Mouse (Mus musculus) kidney, embryonic 14.5 days (tissue): ENCODE measurements around the gene Zfp184. TPM values are rescaled to one million over a fixed set of nuclear protein-coding genes. Genes with fewer than 3 reads are reported as not detected.

Source experiments
- ATAC-seq: fragments of 200-750 bp; cut with Nextera tagmentation; 2 replicates; pipeline ENCODE4 v1.8.0; 2017; ENCODE audit warnings: moderate number of reproducible peaks, mild to moderate bottlenecking, moderate TSS enrichment, moderate library complexity; ENCODE audit not compliant: low FRiP score, low TSS enrichment
- H3K27ac ChIP-seq: fragments of 300-500 bp; sonication (generic); 2 replicates; pipeline ENCODE4 v1.5.1; 2014; ENCODE audit warnings: low read depth, mild to moderate bottlenecking, low read length, moderate library complexity, mixed read lengths
- H3K27me3 ChIP-seq: fragments of 300-500 bp; sonication (generic); 2 replicates; pipeline ENCODE4 v1.6.1; 2014; ENCODE audit warnings: mild to moderate bottlenecking, low read length; ENCODE audit not compliant: control insufficient read depth, insufficient read depth
- H3K36me3 ChIP-seq: fragments of 300-500 bp; sonication (generic); 2 replicates; pipeline ENCODE4 v1.6.1; 2014; ENCODE audit warnings: low read length, mixed read lengths; ENCODE audit not compliant: control insufficient read depth, insufficient read depth
- H3K4me1 ChIP-seq: fragments of 300-500 bp; sonication (generic); 2 replicates; pipeline ENCODE4 v1.6.1; 2014; ENCODE audit warnings: low read length, mixed read lengths; ENCODE audit not compliant: control insufficient read depth, insufficient read depth
- H3K4me2 ChIP-seq: fragments of 300-500 bp; sonication (generic); replicated peaks from 2 replicates; pipeline ENCODE4 v1.6.1; 2014; ENCODE audit warnings: low read depth, mild to moderate bottlenecking, low read length
- H3K4me3 ChIP-seq: fragments of 300-500 bp; sonication (generic); 2 replicates; pipeline ENCODE4 v1.5.1; 2014; ENCODE audit warnings: mild to moderate bottlenecking, low read length
- H3K9ac ChIP-seq: fragments of 300-500 bp; sonication (generic); 2 replicates; pipeline ENCODE4 v1.6.1; 2014; ENCODE audit warnings: low read depth, mild to moderate bottlenecking, low read length, moderate library complexity
- H3K9me3 ChIP-seq: fragments of 300-500 bp; sonication (generic); 2 replicates; pipeline ENCODE4 v1.6.1; 2016; ENCODE audit warnings: low read length; ENCODE audit not compliant: control insufficient read depth
- WGBS: fragments of 180-500 bp; shearing (Covaris S2); extraction: QIAGEN DNeasy Blood & Tissue Kit; methylation state at CpG from one replicate; pipeline ENCODE4 v1.1.7; 2014; 5-methylcytosine and 5-hydroxymethylcytosine counted together
- polyA plus RNA-seq: library from polyadenylated mRNA; unstranded; fragments of >200 nt; fragmentation: Nextera tagmentation; extraction: Ambion mirVana; gene quantifications from 2 replicates; pipeline ENCODE4 v1.2.1, GENCODE M21; 2014

Gene Zfp184
- polyA plus RNA-seq, 1 experiment from 2014 or later = 17.9 TPM

- no peaks in the 10 kb centered on the region for H3K36me3 ChIP-seq
- H3K9me3 ChIP-seq = no peaks in the 10 kb centered on the region
- H3K4me1 ChIP-seq = no peaks in the 10 kb centered on the region
- 70% methylated on average over 1 of the region's 1 CpGs for WGBS
- no peak overlapping the region for H3K9ac ChIP-seq
- no peak overlapping the region for H3K4me2 ChIP-seq
- no peaks in the 10 kb centered on the region for H3K27me3 ChIP-seq
- no peak for ATAC-seq
- no peak overlapping the region for H3K4me3 ChIP-seq
- no peak overlapping the region for H3K27ac ChIP-seq
These were observed 24.4 kb downstream of the Zfp184 start for GRCm38 (mm10) chr13:21969269-21969668.

GRCm38 (mm10) chr13:21969816-21970215 is 24.9 kb downstream of the Zfp184 start:
- Histone ChIP-seq H3K9me3 (no peaks in the 10 kb centered on the region), H3K4me3 (no peak overlapping the region), H3K4me1 (no peaks in the 10 kb centered on the region), H3K9ac (no peak overlapping the region), H3K36me3 (no peaks in the 10 kb centered on the region), H3K27me3 (no peaks in the 10 kb centered on the region), H3K27ac (no peak overlapping the region), H3K4me2 (no peak overlapping the region)
- WGBS = 68% methylated on average over 2 of the region's 2 CpGs
- ATAC-seq = no peak

GRCm38 (mm10) chr13:21971641-21972040 is 26.7 kb downstream of the Zfp184 start:
- Histone ChIP-seq H3K27me3 (no peaks in the 10 kb centered on the region), H3K4me3 (no peak overlapping the region), H3K27ac (no peak overlapping the region), H3K36me3 (no peaks in the 10 kb centered on the region), H3K4me2 (no peak overlapping the region), H3K4me1 (no peaks in the 10 kb centered on the region), H3K9me3 (no peaks in the 10 kb centered on the region), H3K9ac (no peak overlapping the region)
- no peak for ATAC-seq
- WGBS = 28% methylated on average over 3 of the region's 3 CpGs

- H3K4me1 ChIP-seq = no peaks in the 10 kb centered on the region
- H3K9ac ChIP-seq = peak overlapping the region; percentile 59
- no peaks in the 10 kb centered on the region for H3K9me3 ChIP-seq
- peak overlapping the region; percentile 38 for H3K27ac ChIP-seq
- peak overlapping the region; percentile 53 for H3K4me3 ChIP-seq
- under 1% methylated on average over 23 of the region's 23 CpGs for WGBS
- no peaks in the 10 kb centered on the region for H3K36me3 ChIP-seq
- peaks cover 3% of the 10 kb centered on the region; the same call in 1 of the 2 replicates for H3K27me3 ChIP-seq
- ATAC-seq = peak; percentile 88
- H3K4me2 ChIP-seq = peak overlapping the region; percentile 4
These were observed 29.4 kb downstream of the Zfp184 start for GRCm38 (mm10) chr13:21974221-21974725.

GRCm38 (mm10) chr13:21974726-21975473 is 30.0 kb downstream of the Zfp184 start:
- ATAC-seq = peak; percentile 93
- peak overlapping the region; percentile 59 for H3K9ac ChIP-seq
- H3K36me3 ChIP-seq = no peaks in the 10 kb centered on the region
- H3K9me3 ChIP-seq = no peaks in the 10 kb centered on the region
- H3K27me3 ChIP-seq = peaks cover 4% of the 10 kb centered on the region; the same call in 1 of the 2 replicates
- H3K27ac ChIP-seq = peak overlapping the region; percentile 38
- WGBS = 4% methylated on average over 20 of the region's 20 CpGs
- peak overlapping the region; percentile 4 for H3K4me2 ChIP-seq
- no peaks in the 10 kb centered on the region for H3K4me1 ChIP-seq
- peak overlapping the region; percentile 53 for H3K4me3 ChIP-seq

- H3K4me2 ChIP-seq = peak within 1 kb of the TSS; percentile 97
- peak; percentile 82 for ATAC-seq
- no peaks in the 10 kb centered on the region for H3K9me3 ChIP-seq
- H3K36me3 ChIP-seq = no peaks in the 10 kb centered on the region
- H3K9ac ChIP-seq = peak within 1 kb of the TSS; percentile 72
- no peak within 1 kb of the TSS for H3K27ac ChIP-seq
- peaks cover 53% of the 10 kb centered on the region for H3K27me3 ChIP-seq
- under 1% methylated on average over 55 of the region's 58 CpGs for WGBS
- 0 out of 2 replicates have a peak, but pooled peaks cover 3% of the 10 kb centered on the region for H3K4me1 ChIP-seq
- peak within 1 kb of the TSS; percentile 62 for H3K4me3 ChIP-seq
These were observed 36.3 kb downstream of the Zfp184 start, which contains the start of gene Pom121l2 for GRCm38 (mm10) chr13:21980981-21981802. Gene Pom121l2 (plus strand): TSS chr13:21981194.

GRCm38 (mm10) chr13:21981803-21982193 is 36.9 kb downstream of the Zfp184 start:
- H3K36me3 ChIP-seq = no peaks in the 10 kb centered on the region
- peak overlapping the region; percentile 62 for H3K4me3 ChIP-seq
- H3K9ac ChIP-seq = peak overlapping the region; percentile 72
- peak overlapping the region; percentile 97 for H3K4me2 ChIP-seq
- no peaks in the 10 kb centered on the region for H3K9me3 ChIP-seq
- peaks cover 57% of the 10 kb centered on the region for H3K27me3 ChIP-seq
- 3% methylated on average over 17 of the region's 17 CpGs for WGBS
- H3K27ac ChIP-seq = no peak overlapping the region
- H3K4me1 ChIP-seq = 0 out of 2 replicates have a peak, but pooled peaks cover 3% of the 10 kb centered on the region
- ATAC-seq = peak; percentile 64

- Histone ChIP-seq H3K4me3 (no peak overlapping the region), H3K4me1 (0 out of 2 replicates have a peak, but pooled peaks cover 3% of the 10 kb centered on the region), H3K27me3 (peaks cover 55% of the 10 kb centered on the region), H3K36me3 (no peaks in the 10 kb centered on the region), H3K9me3 (no peaks in the 10 kb centered on the region), H3K4me2 (no peak overlapping the region), H3K9ac (no peak overlapping the region), H3K27ac (no peak overlapping the region)
- WGBS = 83% methylated on average over 2 of the region's 2 CpGs
- no peak for ATAC-seq
These were observed 39.6 kb downstream of the Zfp184 start for GRCm38 (mm10) chr13:21984486-21984885.
